Mouse (Mus musculus): Measurements from ENCODE around the gene Evc. TPM values are rescaled to one million over a fixed set of nuclear protein-coding genes. Genes with fewer than 3 reads are reported as not detected.

Evc gene
- total and polyA plus RNA-seq, 3 experiments, result 0.17 to 0.91 (median 0.73) TPM

DNA sequence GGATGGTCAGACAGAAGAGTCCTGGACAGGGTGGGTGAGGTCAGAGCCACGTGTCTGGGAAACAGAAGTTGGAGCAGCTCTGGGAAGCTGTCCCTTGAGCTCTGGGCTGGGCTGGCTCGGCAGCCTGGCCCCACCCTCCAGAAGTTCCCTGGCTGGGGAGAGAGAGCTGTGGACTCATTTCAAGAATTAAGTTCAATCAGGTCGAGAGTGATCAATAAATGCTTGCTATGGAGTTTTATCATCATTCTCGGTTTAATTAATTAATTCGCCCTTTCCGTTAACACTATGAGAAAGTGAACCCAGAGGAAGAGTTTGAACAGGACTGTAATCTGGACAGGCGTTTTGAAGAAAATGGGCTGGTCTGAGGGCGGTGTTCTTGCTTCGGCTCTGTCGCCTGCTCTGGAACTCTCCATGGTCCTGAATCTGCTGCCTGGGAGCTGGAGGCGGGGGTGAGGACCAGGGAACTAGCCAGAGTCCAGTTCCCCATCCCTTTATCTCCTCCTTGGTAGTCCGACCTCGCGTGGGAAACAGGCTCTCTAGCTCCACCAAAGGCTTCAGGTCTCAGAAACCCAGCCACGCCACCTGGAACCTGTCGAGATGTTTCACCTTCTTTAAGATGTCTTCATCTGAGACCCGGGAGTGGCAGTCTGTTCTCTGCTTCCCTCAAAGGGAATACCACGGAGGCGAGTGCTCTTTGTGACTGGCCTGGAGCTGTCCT is 93.4 kb downstream of the Evc start:
- no peak overlapping the region for H3K4me3 ChIP-seq (replicated peaks in 1 of 3; ENCODE audit: low read depth in 2 of 3, low read length in 2 of 3, poor library complexity in 1 of 3)
- in situ Hi-C loops (cut with MboI; ENCODE audit: low pct_ligation_motif_present, low pct_unique_long_range_greater_than_20kb, low sequenced_read_pairs), result no loop called here

DNA sequence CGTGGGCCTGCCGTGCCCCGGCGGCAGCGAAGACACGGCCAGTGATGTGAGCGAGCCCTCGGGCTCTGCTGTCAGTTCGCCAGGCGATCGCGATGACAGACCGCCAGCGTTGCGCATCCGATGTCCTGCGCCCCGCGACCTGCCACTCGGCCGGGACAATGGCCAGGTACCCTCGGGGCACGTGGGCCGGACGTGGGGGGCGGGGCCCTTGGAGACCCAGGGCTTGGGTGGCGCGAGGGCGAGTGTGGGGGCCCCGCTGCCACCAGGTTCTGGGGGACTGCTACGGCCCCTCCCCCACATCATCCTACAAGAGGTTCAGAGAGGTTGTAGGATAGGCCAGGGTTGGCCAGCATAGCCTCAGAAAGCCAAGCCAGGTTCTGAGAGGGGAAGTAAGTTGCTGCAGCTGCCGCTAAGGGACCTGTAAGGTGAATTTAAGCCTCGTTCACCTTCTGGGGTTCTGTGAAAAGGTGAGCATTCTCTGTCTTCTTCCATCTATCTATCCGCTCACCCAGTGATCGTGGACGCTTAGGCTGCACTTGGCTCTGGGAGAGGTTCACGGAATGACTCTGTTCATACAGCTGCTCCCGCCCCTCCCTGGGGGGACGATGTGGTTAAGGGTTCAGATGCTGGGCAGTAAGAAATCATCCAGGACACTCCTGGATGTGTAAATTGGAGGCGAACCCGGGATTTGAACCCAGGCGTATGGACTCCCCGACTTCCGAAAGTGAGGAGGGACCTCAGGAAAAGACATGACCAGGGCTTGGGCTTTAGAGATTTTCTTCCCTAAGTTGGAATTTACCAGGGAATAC is 94.1 kb downstream of the Evc start:
- DNase-seq (ENCODE audit: extremely low read depth), result no peak
- peaks cover 12% of the 10 kb centered on the region for H3K27me3 ChIP-seq (replicated peaks)
- dilution Hi-C loops (cut with MboI; ENCODE audit: extremely low pct_ligation_motif_present, extremely low pct_unique_long_range_greater_than_20kb, low sequenced_read_pairs), result no loop called here
- in situ Hi-C loops (cut with MboI; ENCODE audit: low pct_ligation_motif_present, low pct_unique_long_range_greater_than_20kb, low sequenced_read_pairs), result no loop called here
- TF ChIP-seq ZKSCAN1 (IDR thresholded peaks at IDR 0.05; ENCODE audit: borderline replicate concordance, low read depth, low read length) (no peak), TBP (conservative IDR thresholded peaks at IDR 0.05; ENCODE audit: low read depth, low read length) (no peak), UBTF (IDR thresholded peaks at IDR 0.05; ENCODE audit: low read depth, low read length) (no peak), MEF2A (IDR thresholded peaks at IDR 0.05; ENCODE audit: borderline replicate concordance, low read depth, low read length) (no peak), JUN (IDR thresholded peaks at IDR 0.05; ENCODE audit: insufficient read depth, low read depth, low read length) (no peak), E2F4 (IDR thresholded peaks at IDR 0.05; ENCODE audit: insufficient replicate concordance, low read depth, low read length) (no peak), MAFK (IDR thresholded peaks at IDR 0.05; ENCODE audit: insufficient replicate concordance, low read length) (no peak), USF1 (IDR thresholded peaks at IDR 0.05; ENCODE audit: low read depth, low read length) (no peak), SIN3A (IDR thresholded peaks at IDR 0.05; ENCODE audit: low read length) (no peak), ELF1 (IDR thresholded peaks at IDR 0.05; ENCODE audit: low read depth, low read length) (no peak), JUND (conservative IDR thresholded peaks at IDR 0.05; ENCODE audit: low read depth, low read length) (no peak), ETS1 (conservative IDR thresholded peaks at IDR 0.05; ENCODE audit: low read depth, low read length) (no peak)
- H3K9me3 ChIP-seq (replicated peaks; ENCODE audit: low read length), result peaks cover 10% of the 10 kb centered on the region
- no peak overlapping the region for H3K9ac ChIP-seq (ENCODE audit: insufficient read depth, low read depth)
- H3K27ac ChIP-seq (ENCODE audit: insufficient read depth, low read depth), result no peak overlapping the region
- peaks cover 9 to 32% of the 10 kb centered on the region in 2 experiments for H3K4me1 ChIP-seq (ENCODE audit: control insufficient read depth in 1 of 2, insufficient read depth in 2 of 2)
- no peaks in the 10 kb centered on the region for H3K79me2 ChIP-seq (replicated peaks; ENCODE audit: control insufficient read depth, extremely low read depth, insufficient read depth, poor library complexity, severe bottlenecking)
- H3K4me3 ChIP-seq (replicated peaks in 1 of 3; ENCODE audit: low read depth in 2 of 3, low read length in 2 of 3, poor library complexity in 1 of 3), result no peak overlapping the region
- no peaks in the 10 kb centered on the region for H3K36me3 ChIP-seq (replicated peaks in 1 of 2; ENCODE audit: control insufficient read depth in 1 of 2, insufficient read depth in 1 of 2, low read length in 1 of 2)
- H3K4me2 ChIP-seq (ENCODE audit: insufficient read depth, low read depth, poor library complexity, severe bottlenecking), result no peak overlapping the region

More for the DNA sequence above, 93.4 kb downstream of the Evc start:
- dilution Hi-C loops (cut with MboI; ENCODE audit: extremely low pct_ligation_motif_present, extremely low pct_unique_long_range_greater_than_20kb, low sequenced_read_pairs), result no loop called here
- Histone ChIP-seq H3K4me1 (ENCODE audit: control insufficient read depth in 1 of 2, insufficient read depth in 2 of 2) (peaks cover 9 to 32% of the 10 kb centered on the region in 2 experiments), H3K27me3 (replicated peaks) (peaks cover 12% of the 10 kb centered on the region), H3K36me3 (replicated peaks in 1 of 2; ENCODE audit: control insufficient read depth in 1 of 2, insufficient read depth in 1 of 2, low read length in 1 of 2) (no peaks in the 10 kb centered on the region), H3K79me2 (replicated peaks; ENCODE audit: control insufficient read depth, extremely low read depth, insufficient read depth, poor library complexity, severe bottlenecking) (no peaks in the 10 kb centered on the region), H3K9me3 (replicated peaks; ENCODE audit: low read length) (peaks cover 10% of the 10 kb centered on the region), H3K4me2 (ENCODE audit: insufficient read depth, low read depth, poor library complexity, severe bottlenecking) (no peak overlapping the region), H3K9ac (ENCODE audit: insufficient read depth, low read depth) (no peak overlapping the region), H3K27ac (ENCODE audit: insufficient read depth, low read depth) (no peak overlapping the region)
- peak; percentile 74; the same call in 1 of the 2 replicates for TF ChIP-seq SIN3A (IDR thresholded peaks at IDR 0.05; ENCODE audit: low read length)
- no peak for TF ChIP-seq ETS1 (conservative IDR thresholded peaks at IDR 0.05; ENCODE audit: low read depth, low read length)
- TF ChIP-seq MXI1 (IDR thresholded peaks at IDR 0.05; ENCODE audit: low read depth, low read length), result 0 out of 2 replicates have a peak, but pooled peaks have one; percentile 35
- peak; percentile 59 for DNase-seq (ENCODE audit: extremely low read depth)
